Mouse (Mus musculus) liver, embryonic 13.5 days (tissue): ENCODE results near the gene Spz1. TPM values are rescaled to one million over a fixed set of nuclear protein-coding genes. Genes with fewer than 3 reads are reported as not detected.
"Not testable (repeated sequence)": the region's sequence is repeated elsewhere in the genome, so short reads cannot be mapped to it uniquely, and the experiment has no call there.

Source experiments
- ATAC-seq: fragments of 200-750 bp; cut with Nextera tagmentation; 2 replicates; pipeline ENCODE4 v1.8.0; 2017; ENCODE audit warnings: low read depth, mild to moderate bottlenecking, moderate number of reproducible peaks, moderate library complexity
- DNase-seq: peaks from one replicate; pipeline ENCODE4 v3.0.0; 2022
- H3K27ac ChIP-seq: fragments of 300-500 bp; sonication (generic); 2 replicates; pipeline ENCODE4 v1.5.1; 2015; ENCODE audit warnings: moderate library complexity, mild to moderate bottlenecking, inconsistent platforms
- H3K27me3 ChIP-seq: fragments of 300-500 bp; sonication (generic); 2 replicates; pipeline ENCODE4 v1.6.1; 2015; ENCODE audit warnings: mild to moderate bottlenecking, inconsistent platforms
- H3K36me3 ChIP-seq: fragments of 300-500 bp; sonication (generic); 2 replicates; pipeline ENCODE4 v1.6.1; 2015; ENCODE audit warnings: mild to moderate bottlenecking, inconsistent platforms
- H3K4me1 ChIP-seq: fragments of 300-500 bp; sonication (generic); replicated peaks from 2 replicates; pipeline ENCODE4 v1.6.1; 2015; ENCODE audit warnings: inconsistent platforms
- H3K4me2 ChIP-seq: fragments of 300-500 bp; sonication (generic); 2 replicates; pipeline ENCODE4 v1.6.1; 2015; ENCODE audit warnings: inconsistent platforms, mild to moderate bottlenecking, moderate library complexity
- H3K4me3 ChIP-seq: fragments of 300-500 bp; sonication (generic); replicated peaks from 2 replicates; pipeline ENCODE4 v1.5.1; 2015; ENCODE audit warnings: mild to moderate bottlenecking, inconsistent platforms
- H3K9ac ChIP-seq: fragments of 300-500 bp; sonication (generic); 2 replicates; pipeline ENCODE4 v1.6.1; 2015; ENCODE audit warnings: mild to moderate bottlenecking, inconsistent platforms
- H3K9me3 ChIP-seq: fragments of 300-500 bp; sonication (generic); replicated peaks from 2 replicates; pipeline ENCODE4 v1.6.1; 2016; ENCODE audit warnings: inconsistent platforms
- WGBS: fragments of 180-500 bp; shearing (Covaris S2); methylation state at CpG from one replicate; pipeline ENCODE4 v1.1.7; 2015; ENCODE audit not compliant: insufficient replicate concordance; 5-methylcytosine and 5-hydroxymethylcytosine counted together
- polyA plus RNA-seq: library from polyadenylated mRNA; unstranded; fragments of >200 nt; fragmentation: Nextera tagmentation; extraction: Ambion mirVana; gene quantifications from 2 replicates; pipeline ENCODE4 v1.2.1, GENCODE M21; 2015

Gene Spz1
- not detected in 2 replicates for polyA plus RNA-seq

DNA sequence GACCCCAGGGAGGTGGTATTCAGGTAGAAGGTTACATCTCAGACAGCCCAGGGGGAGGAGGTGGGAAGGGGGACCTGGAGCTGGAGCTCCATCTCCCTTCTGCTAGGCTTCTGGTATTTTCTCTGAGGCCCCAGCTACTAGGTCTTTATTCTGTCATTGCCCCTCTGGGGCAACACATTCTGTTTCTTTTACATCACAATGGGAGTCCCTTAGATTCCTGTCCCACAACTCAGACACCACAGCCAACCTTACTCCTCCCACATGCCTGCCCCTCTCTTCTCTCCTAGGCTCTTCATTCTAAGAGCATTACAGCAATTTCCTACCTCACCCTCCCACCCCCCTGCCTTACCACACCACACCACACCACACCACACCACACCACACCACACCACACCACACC, at the start of gene Spz1:
Gene Spz1 (minus strand): TSS at position 101 of the 400 bp plus-strand sequence.
- ATAC-seq, result no peak
- no peak for DNase-seq

DNA sequence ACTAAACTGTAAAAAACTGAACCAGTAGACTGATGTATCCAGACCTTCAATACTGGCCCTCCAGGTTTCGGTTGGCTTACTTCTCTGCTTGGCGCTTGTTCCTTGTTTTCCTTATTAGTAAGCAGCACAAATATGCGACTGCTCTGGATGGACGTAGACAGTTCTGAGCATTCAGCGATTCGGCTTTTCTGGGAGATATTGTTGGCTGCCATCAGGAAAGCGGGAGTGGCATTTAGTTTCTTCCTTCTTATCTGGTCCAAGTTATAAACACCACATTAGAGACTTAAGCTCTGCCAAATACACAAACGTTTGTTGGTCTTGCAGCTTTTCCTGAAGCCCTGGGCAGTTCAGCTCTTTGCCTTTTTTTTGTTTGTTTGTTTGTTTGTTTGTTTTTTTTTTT, 40.5 kb upstream of the Spz1 start:
- Histone ChIP-seq H3K4me3 (no peak overlapping the region), H3K36me3 (peaks cover 25% of the 10 kb centered on the region), H3K4me1 (peaks cover 38% of the 10 kb centered on the region), H3K4me2 (no peak overlapping the region), H3K27ac (no peak overlapping the region), H3K27me3 (no peaks in the 10 kb centered on the region), H3K9ac (no peak overlapping the region), H3K9me3 (no peaks in the 10 kb centered on the region)
- WGBS, result 88% methylated on average over 8 of the region's 8 CpGs
- DNase-seq (no peak), ATAC-seq (no peak)

More for the DNA sequence above, at the start of gene Spz1:
- Histone ChIP-seq H3K9ac (no peak within 1 kb of the TSS), H3K36me3 (no peaks in the 10 kb centered on the region), H3K27ac (no peak within 1 kb of the TSS), H3K9me3 (no peaks in the 10 kb centered on the region), H3K4me3 (no peak within 1 kb of the TSS), H3K4me1 (peaks cover 7% of the 10 kb centered on the region), H3K27me3 (0 out of 2 replicates have a peak, but pooled peaks cover 5% of the 10 kb centered on the region), H3K4me2 (no peak within 1 kb of the TSS)

DNA sequence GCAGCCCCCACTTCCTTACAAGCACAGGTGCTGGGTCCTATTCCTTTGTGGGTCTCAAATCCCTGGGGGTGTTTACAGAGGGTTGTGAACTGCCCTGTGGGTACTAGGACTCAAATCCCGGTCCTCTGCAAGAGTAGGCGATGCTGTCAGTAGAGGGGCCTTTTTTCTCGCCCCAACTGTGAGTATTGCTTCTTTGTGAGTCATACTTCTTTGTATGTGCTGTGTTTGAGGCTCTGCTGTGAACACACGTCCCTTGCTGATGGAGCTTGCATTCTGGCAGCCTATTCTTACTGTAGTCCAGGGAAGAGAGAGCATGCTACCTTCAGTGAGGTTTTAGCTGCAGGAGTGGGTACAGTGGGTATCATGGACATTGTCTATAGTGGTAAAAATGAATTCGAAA, 39.2 kb upstream of the Spz1 start:
- 0 out of 2 replicates have a peak overlapping the region, but pooled peaks have one; percentile 1 for H3K9ac ChIP-seq
- H3K4me1 ChIP-seq, result peaks cover 38% of the 10 kb centered on the region
- H3K9me3 ChIP-seq, result no peaks in the 10 kb centered on the region
- H3K4me2 ChIP-seq, result no peak overlapping the region
- no peak for DNase-seq
- H3K4me3 ChIP-seq, result no peak overlapping the region
- no peaks in the 10 kb centered on the region for H3K27me3 ChIP-seq
- H3K36me3 ChIP-seq, result peaks cover 25% of the 10 kb centered on the region
- H3K27ac ChIP-seq, result 0 out of 2 replicates have a peak overlapping the region, but pooled peaks have one; percentile 23
- 80% methylated on average over 5 of the region's 5 CpGs for WGBS
- no peak for ATAC-seq

DNA sequence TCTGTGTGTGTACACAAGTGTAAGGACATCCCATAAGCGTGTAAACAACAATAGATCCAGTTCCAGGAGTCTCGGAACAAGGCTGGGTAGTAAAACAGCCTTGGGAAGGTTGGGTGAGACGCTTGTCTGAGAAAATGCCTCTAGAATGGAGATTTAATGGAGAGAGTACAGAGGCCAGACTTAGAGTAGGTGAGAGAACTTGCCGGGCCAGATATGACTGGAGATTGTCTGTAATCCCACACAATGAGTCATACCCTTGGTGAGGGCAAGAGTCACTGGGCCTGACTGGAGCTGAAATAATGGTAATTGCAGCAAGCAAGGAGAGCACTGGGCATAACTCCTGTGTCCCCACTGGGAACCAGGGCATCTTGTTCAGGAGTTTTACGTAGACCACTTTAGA, 37.1 kb upstream of the Spz1 start:
- DNase-seq (no peak), ATAC-seq (no peak)
- Histone ChIP-seq H3K27ac (peak overlapping the region; percentile 95; the same call in 1 of the 2 replicates), H3K4me2 (peak overlapping the region; percentile 86), H3K9ac (peak overlapping the region; percentile 96), H3K4me1 (peaks cover 53% of the 10 kb centered on the region), H3K4me3 (peak overlapping the region; percentile 94), H3K36me3 (peaks cover 25% of the 10 kb centered on the region), H3K9me3 (no peaks in the 10 kb centered on the region), H3K27me3 (no peaks in the 10 kb centered on the region)
- 78% methylated on average over 5 of the region's 5 CpGs for WGBS

DNA sequence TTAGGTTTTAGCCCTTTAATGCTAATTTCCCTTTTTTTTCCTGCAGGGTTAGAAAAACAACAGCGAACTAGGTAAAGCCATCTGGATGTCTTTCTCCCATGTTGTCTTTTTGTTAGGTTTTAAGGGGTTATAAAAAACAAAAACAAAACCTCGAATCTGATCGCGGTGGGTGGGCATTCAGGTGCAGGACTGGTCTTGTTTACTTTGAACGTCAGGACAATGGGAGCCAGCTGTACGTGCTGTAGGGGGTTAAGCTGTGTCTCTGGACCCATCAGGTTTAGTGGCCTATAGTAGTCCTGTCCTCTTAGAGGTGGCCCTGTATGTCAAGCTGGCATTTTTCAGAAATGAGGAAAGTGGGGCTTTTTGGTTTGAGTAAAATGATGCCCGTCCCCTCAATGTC, 35.9 kb upstream of the Spz1 start:
- WGBS, result 11% methylated on average over 7 of the region's 7 CpGs
- Histone ChIP-seq H3K4me2 (peak overlapping the region; percentile 86), H3K27me3 (no peaks in the 10 kb centered on the region), H3K36me3 (peaks cover 25% of the 10 kb centered on the region), H3K9ac (peak overlapping the region; percentile 96), H3K4me1 (peaks cover 53% of the 10 kb centered on the region), H3K9me3 (no peaks in the 10 kb centered on the region), H3K4me3 (peak overlapping the region; percentile 94), H3K27ac (peak overlapping the region; percentile 95)
- ATAC-seq (no peak), DNase-seq (no peak)

DNA sequence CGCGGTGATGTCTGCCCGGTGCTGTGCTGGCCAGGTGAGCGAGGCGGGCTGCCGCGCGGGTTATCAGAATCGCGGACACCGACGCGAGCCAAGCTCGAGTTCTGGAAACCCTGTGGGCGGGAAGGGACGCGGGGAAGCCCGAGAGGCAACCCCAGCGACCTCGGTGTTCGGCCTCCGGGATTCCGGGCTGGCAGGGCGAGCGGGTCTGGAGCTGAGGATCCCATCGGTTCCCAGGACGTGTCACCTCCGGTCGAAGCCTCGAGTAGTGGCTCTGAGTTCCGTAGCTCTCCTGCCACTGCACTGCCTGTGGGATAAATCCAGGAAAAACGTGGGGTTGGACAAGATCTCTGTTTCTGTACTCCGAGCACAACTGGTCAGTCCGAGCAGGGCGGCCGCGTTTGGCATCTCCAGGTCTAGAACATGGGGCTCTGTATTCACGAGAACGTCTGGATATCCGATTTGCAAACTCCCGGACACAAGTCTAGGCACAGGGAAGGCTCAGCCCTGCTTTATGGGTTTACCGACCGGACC, 35.3 kb upstream of the Spz1 start:
- Histone ChIP-seq H3K36me3 (peaks cover 19% of the 10 kb centered on the region), H3K4me2 (peak overlapping the region; percentile 86), H3K4me1 (peaks cover 53% of the 10 kb centered on the region), H3K27me3 (no peaks in the 10 kb centered on the region), H3K27ac (peak overlapping the region; percentile 95), H3K9me3 (no peaks in the 10 kb centered on the region), H3K4me3 (peak overlapping the region; percentile 94), H3K9ac (peak overlapping the region; percentile 96)
- DNase-seq, result peak; percentile 34
- peak; percentile 74 for ATAC-seq
- 0% methylated on average over 43 of the region's 43 CpGs for WGBS

DNA sequence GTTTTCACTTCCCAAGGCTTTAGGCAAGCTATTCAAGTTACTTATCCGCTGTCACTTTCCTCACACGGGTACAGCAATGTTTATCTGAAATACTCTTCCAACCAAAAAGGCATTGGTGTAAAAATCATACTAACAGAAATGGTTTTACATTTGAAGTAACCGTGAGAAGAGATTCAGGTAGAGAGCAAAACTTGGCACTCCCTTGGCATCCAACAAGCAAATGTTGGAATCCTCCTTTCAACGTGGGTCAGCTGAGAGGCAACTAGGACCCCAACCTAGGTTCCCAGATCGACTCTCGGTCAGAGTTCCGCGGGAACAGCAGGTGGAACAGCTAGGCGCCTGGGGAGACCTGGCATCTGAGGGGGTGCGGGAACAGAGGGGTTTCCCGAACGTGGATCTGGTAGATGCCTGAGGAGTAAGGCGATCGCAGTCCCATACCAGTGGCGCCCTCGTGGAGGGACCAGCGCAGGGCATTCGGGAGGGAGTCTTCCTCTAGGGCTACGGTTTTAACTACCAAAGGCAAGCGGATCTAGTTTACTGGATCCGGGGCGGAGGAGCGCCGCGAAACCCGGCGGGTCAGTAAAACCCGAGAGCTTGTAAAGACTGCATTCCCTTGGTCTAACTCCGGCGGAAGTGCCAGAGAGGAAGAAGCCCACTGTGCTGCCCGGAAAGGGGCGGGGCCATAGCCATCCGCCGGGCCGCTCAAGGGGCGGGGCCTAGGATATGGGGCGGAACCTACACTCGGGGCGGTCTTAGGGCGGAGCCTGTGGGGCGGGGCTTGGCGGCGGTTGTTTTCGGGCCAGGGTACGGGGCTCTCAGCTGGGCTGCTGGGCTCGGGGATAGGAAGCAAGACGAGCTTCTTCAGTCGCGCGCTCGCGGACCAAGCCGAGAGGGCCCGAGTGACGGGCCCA, 34.6 kb upstream of the Spz1 start, which contains the start of gene Serinc5:
Gene Serinc5 (plus strand): TSS at position 781 of the 911 bp plus-strand sequence.
- no peaks in the 10 kb centered on the region for H3K27me3 ChIP-seq
- H3K4me3 ChIP-seq, result peak within 1 kb of the TSS; percentile 94
- H3K9ac ChIP-seq, result peak within 1 kb of the TSS; percentile 96
- peak within 1 kb of the TSS; percentile 95 for H3K27ac ChIP-seq
- H3K4me2 ChIP-seq, result peak within 1 kb of the TSS; percentile 86
- H3K9me3 ChIP-seq, result no peaks in the 10 kb centered on the region
- DNase-seq, result peak; percentile 97
- ATAC-seq, result peak; percentile 91
- under 1% methylated on average over 55 of the region's 55 CpGs for WGBS
- H3K4me1 ChIP-seq, result peaks cover 50% of the 10 kb centered on the region
- peaks cover 15% of the 10 kb centered on the region for H3K36me3 ChIP-seq

DNA sequence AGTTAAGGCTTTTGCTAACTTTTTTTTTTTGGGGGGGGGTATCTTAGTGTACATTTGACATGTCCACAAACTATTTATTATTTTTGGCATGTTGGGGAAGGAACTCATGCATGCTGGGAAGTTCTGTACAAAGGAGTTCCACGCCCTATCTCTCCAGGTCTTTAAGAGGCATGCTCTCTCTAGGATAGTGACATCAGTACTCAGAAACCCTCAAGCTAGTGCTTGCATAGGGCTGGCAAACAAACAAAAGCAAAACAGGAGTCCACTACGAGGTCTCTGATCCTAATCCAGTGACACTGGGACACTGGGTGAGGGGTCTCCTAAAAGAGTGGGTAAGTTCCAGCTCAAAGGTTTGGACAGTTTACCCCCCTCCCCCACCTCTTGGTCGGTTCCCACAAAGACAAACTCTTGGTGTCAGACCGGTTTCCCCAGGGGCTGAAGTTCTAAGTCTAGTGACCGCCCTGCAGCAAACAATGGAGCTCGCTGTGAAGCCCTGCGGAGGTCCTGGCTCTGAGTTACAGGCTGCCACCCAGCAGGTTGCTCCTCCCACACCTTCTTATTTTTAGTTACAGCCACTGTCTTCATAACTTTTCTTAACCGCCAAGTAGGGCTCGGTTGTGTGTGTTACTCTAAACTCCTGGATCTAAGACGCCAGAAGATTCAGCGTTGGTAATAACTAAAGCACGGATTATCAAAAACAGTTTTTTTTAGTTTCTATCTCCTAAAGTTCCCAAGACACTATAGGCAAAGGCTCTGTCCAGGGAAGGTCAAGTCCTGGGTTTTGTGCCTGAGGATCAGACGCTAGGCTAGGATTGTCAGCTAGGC, 33.7 kb upstream of the Spz1 start:
- Histone ChIP-seq H3K9ac (peak overlapping the region; percentile 96), H3K27ac (peak overlapping the region; percentile 95), H3K9me3 (no peaks in the 10 kb centered on the region), H3K4me2 (peak overlapping the region; percentile 86), H3K4me3 (peak overlapping the region; percentile 94), H3K36me3 (peaks cover 9% of the 10 kb centered on the region; the same call in 1 of the 2 replicates), H3K27me3 (no peaks in the 10 kb centered on the region), H3K4me1 (peaks cover 41% of the 10 kb centered on the region)
- 5% methylated on average over 13 of the region's 13 CpGs for WGBS
- DNase-seq (peak; percentile 40), ATAC-seq (peak; percentile 37)

DNA sequence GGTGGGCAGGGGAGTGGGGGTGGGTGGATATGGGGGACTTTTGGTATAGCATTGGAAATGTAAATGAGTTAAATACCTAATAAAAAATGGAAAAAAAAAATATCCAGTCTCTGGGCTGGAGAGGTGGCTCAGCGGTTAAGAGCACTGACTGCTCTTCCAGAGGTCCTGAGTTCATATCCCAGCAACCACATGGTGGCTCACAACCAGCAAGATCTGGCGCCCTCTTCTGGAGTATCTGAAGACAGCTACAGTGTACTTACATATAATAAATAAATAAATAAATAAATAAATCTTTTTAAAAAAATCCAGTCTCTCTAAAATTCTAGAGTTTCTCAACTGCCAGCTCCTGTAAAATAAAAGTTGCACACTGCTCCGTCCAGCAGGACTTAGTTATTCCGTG, 29.3 kb upstream of the Spz1 start:
- not testable (repeated sequence) for H3K9me3 ChIP-seq, DNase-seq, H3K4me3 ChIP-seq, H3K27ac ChIP-seq, H3K27me3 ChIP-seq, H3K9ac ChIP-seq, H3K36me3 ChIP-seq, ATAC-seq, H3K4me2 ChIP-seq
- peaks cover 15% of the 10 kb centered on the region for H3K4me1 ChIP-seq
- WGBS, result 75% methylated on average over 4 of the region's 4 CpGs

DNA sequence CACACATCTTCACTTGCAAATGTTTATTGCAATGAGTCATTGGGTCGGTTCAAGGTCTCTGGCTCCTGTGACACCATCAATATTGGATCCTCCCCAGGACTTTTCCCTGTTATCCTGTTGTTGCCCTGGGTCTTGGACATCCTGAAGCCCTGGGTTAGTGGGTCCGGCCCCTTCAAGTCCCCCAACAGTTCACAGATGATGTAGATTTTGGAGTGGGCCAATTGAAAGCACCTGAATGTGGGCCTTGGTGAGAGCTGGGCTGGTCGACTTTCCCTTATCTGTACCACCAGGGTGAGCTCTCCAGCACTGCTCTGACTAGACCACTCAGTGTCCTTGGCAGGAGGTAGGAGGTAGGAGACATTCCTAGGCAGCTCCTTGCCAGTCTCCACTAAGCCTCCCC, 19.5 kb upstream of the Spz1 start:
- peak; percentile 71 for ATAC-seq

DNA sequence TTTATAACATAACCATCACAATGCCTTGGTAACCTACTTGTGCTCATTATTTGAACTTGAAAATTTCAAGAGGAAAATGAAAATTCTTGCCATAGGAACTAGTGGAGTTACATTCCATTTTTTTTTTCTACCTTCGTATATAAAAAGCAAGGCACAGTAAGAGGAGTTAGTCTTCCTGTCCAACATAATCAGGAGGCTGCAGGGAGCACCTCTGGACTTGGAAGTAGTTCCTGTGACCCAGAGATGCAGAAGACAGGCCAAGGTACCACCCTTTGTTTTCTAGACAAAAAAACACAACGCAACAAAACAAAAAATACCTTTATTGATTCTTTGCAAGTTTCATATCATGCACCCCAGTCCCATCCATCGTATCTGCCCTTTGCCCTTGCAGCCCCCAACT, 18.9 kb upstream of the Spz1 start:
- H3K4me2 ChIP-seq, result peak overlapping the region; percentile 66
- 63% methylated on average over 3 of the region's 3 CpGs for WGBS
- peak overlapping the region; percentile 12; the same call in 1 of the 2 replicates for H3K4me3 ChIP-seq
- no peaks in the 10 kb centered on the region for H3K9me3 ChIP-seq
- H3K4me1 ChIP-seq, result peaks cover 76% of the 10 kb centered on the region
- peak overlapping the region; percentile 95 for H3K27ac ChIP-seq
- H3K9ac ChIP-seq, result peak overlapping the region; percentile 56; the same call in 1 of the 2 replicates
- H3K27me3 ChIP-seq, result no peaks in the 10 kb centered on the region
- ATAC-seq (no peak), DNase-seq (no peak)
- H3K36me3 ChIP-seq, result no peaks in the 10 kb centered on the region

More for the DNA sequence above, 19.5 kb upstream of the Spz1 start:
- peak; percentile 64 for DNase-seq
- no peaks in the 10 kb centered on the region for H3K27me3 ChIP-seq
- H3K9ac ChIP-seq, result peak overlapping the region; percentile 56
- no peaks in the 10 kb centered on the region for H3K9me3 ChIP-seq
- H3K36me3 ChIP-seq, result no peaks in the 10 kb centered on the region
- peak overlapping the region; percentile 66 for H3K4me2 ChIP-seq
- 37% methylated on average over 3 of the region's 3 CpGs for WGBS
- peak overlapping the region; percentile 95 for H3K27ac ChIP-seq
- peaks cover 73% of the 10 kb centered on the region for H3K4me1 ChIP-seq
- peak overlapping the region; percentile 12; the same call in 1 of the 2 replicates for H3K4me3 ChIP-seq
